Mouse (Mus musculus): ENCODE measurements at regions not wholly inside any gene's neighbourhood (a gene's known extent, or its start where the extent isn't known, plus 50 kb on each side); places are given as distances from the start of the nearest gene placed in this dataset.

DNA sequence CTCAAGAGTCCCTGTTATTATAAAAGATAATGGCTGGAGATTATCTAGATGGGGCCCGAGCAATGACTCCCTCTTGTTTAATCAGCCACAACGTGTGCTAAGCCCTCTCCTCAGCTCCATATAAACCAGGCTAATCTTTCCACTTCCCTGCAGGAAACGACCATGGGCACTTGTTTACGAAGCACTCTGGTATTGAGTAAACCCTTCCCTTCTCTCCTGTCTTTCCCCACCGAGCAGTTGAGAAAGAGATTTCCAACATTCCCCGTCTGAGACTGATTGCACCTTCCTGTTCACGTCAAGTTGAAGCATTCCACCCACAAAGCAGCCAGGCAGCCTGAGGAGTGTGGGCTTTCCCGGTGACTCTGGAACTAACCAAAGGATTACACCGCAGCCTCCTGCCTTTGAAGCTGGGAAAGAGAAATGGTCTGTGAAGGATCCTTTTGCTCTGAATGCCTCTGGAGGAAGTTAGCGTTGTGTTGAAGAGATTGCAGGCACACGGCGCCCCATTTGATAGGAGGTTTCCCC lies 287.8 kb downstream of the Epha4 start:
- TF ChIP-seq CEBPB (IDR thresholded peaks at IDR 0.05; ENCODE audit: low read depth) (no peak), CTCF (IDR thresholded peaks at IDR 0.05; ENCODE audit: control insufficient read depth, insufficient read depth, insufficient read length) (no peak), MYOG (IDR thresholded peaks at IDR 0.05; ENCODE audit: control insufficient read depth, extremely low read depth, insufficient read length) (no peak), FOSL1 (IDR thresholded peaks at IDR 0.05; ENCODE audit: insufficient read depth, low read length, poor library complexity, severe bottlenecking) (no peak), MAX (IDR thresholded peaks at IDR 0.05) (no peak), MYOD1 (IDR thresholded peaks at IDR 0.05; ENCODE audit: control insufficient read depth, insufficient read length, low read depth) (no peak)

All from C2C12 (cell line).